Mouse (Mus musculus) liver, embryonic 16.5 days (tissue): ENCODE measurements around the gene Dph2. TPM values are rescaled to one million over a fixed set of nuclear protein-coding genes. Genes with fewer than 3 reads are reported as not detected.

Experiments used
- ATAC-seq: fragments of 200-750 bp; cut with Nextera tagmentation; 2 replicates; pipeline ENCODE4 v1.8.0; 2017; ENCODE audit warnings: low read depth, mild to moderate bottlenecking, moderate number of reproducible peaks, moderate library complexity
- H3K27ac ChIP-seq: fragments of 300-500 bp; sonication (generic); 2 replicates; pipeline ENCODE4 v1.5.1; 2014; ENCODE audit warnings: mild to moderate bottlenecking, low read length
- H3K27me3 ChIP-seq: fragments of 300-500 bp; sonication (generic); 2 replicates; pipeline ENCODE4 v1.6.1; 2014; ENCODE audit warnings: low read depth, low read length, mixed read lengths; ENCODE audit not compliant: control insufficient read depth, insufficient read depth
- H3K36me3 ChIP-seq: fragments of 300-500 bp; sonication (generic); 2 replicates; pipeline ENCODE4 v1.6.1; 2014; ENCODE audit warnings: mild to moderate bottlenecking; ENCODE audit not compliant: control insufficient read depth, insufficient read depth
- H3K4me1 ChIP-seq: fragments of 300-500 bp; sonication (generic); 2 replicates; pipeline ENCODE4 v1.6.1; 2014; ENCODE audit warnings: low read depth, low read length, mixed read lengths; ENCODE audit not compliant: control insufficient read depth
- H3K4me2 ChIP-seq: fragments of 300-500 bp; sonication (generic); 2 replicates; pipeline ENCODE4 v1.6.1; 2014; ENCODE audit warnings: low read depth, low read length, mixed read lengths
- H3K4me3 ChIP-seq: fragments of 300-500 bp; sonication (generic); 2 replicates; pipeline ENCODE4 v1.5.1; 2014; ENCODE audit warnings: low read depth, mild to moderate bottlenecking, low read length
- H3K9ac ChIP-seq: fragments of 300-500 bp; sonication (generic); 2 replicates; pipeline ENCODE4 v1.6.1; 2014; ENCODE audit warnings: low read depth, low read length
- H3K9me3 ChIP-seq: fragments of 300-500 bp; sonication (generic); replicated peaks from 2 replicates; pipeline ENCODE4 v1.6.1; 2016; ENCODE audit warnings: low read length; ENCODE audit not compliant: control insufficient read depth
- WGBS: fragments of 180-500 bp; shearing (Covaris S2); extraction: QIAGEN DNeasy Blood & Tissue Kit; methylation state at CpG from one replicate; pipeline ENCODE4 v1.1.7; 2014; ENCODE audit not compliant: insufficient replicate concordance; 5-methylcytosine and 5-hydroxymethylcytosine counted together
- polyA plus RNA-seq: library from polyadenylated mRNA; unstranded; fragments of >200 nt; fragmentation: Nextera tagmentation; extraction: Ambion mirVana; gene quantifications from 2 replicates; pipeline ENCODE4 v1.2.1, GENCODE M21; 2015

The Dph2 gene
- polyA plus RNA-seq, 1 experiment from 2014 or later, result 5.8 TPM

- H3K4me3 ChIP-seq, result no peak overlapping the region
- no peak overlapping the region for H3K4me2 ChIP-seq
These were observed 33.1 kb upstream of the Dph2 start for GRCm38 (mm10) chr4:117924916-117925315.

GRCm38 (mm10) chr4:117923450-117923849 lies 31.6 kb upstream of the Dph2 start:
- Histone ChIP-seq H3K4me2 (no peak overlapping the region), H3K9me3 (no peaks in the 10 kb centered on the region), H3K4me1 (peaks cover 20% of the 10 kb centered on the region), H3K9ac (no peak overlapping the region), H3K27me3 (peaks cover 60% of the 10 kb centered on the region), H3K36me3 (no peaks in the 10 kb centered on the region), H3K27ac (no peak overlapping the region), H3K4me3 (no peak overlapping the region)
- ATAC-seq, result no peak
- WGBS, result 67% methylated on average over 2 of the region's 2 CpGs

More at GRCm38 (mm10) chr4:117924916-117925315, 33.1 kb upstream of the Dph2 start:
- Histone ChIP-seq H3K36me3 (no peaks in the 10 kb centered on the region), H3K9ac (no peak overlapping the region), H3K4me1 (peaks cover 34% of the 10 kb centered on the region), H3K27ac (no peak overlapping the region), H3K27me3 (peaks cover 73% of the 10 kb centered on the region), H3K9me3 (no peaks in the 10 kb centered on the region)
- 41% methylated on average over 5 of the region's 6 CpGs for WGBS
- ATAC-seq, result no peak

- Histone ChIP-seq H3K9ac (no peak overlapping the region), H3K27ac (no peak overlapping the region), H3K36me3 (no peaks in the 10 kb centered on the region), H3K27me3 (peaks cover 39% of the 10 kb centered on the region), H3K4me1 (peaks cover 11% of the 10 kb centered on the region), H3K4me2 (no peak overlapping the region), H3K4me3 (no peak overlapping the region), H3K9me3 (no peaks in the 10 kb centered on the region)
- ATAC-seq, result no peak
- WGBS, result 67% methylated on average over 2 of the region's 2 CpGs
These were observed 29.5 kb upstream of the Dph2 start for GRCm38 (mm10) chr4:117921358-117921757.

- no peaks in the 10 kb centered on the region for H3K9me3 ChIP-seq
- H3K9ac ChIP-seq, result no peak overlapping the region
- ATAC-seq, result no peak
- H3K4me2 ChIP-seq, result no peak overlapping the region
- H3K27ac ChIP-seq, result no peak overlapping the region
- WGBS, result 40% methylated on average over 5 of the region's 5 CpGs
- H3K36me3 ChIP-seq, result no peaks in the 10 kb centered on the region
- H3K27me3 ChIP-seq, result peaks cover 15% of the 10 kb centered on the region
- no peak overlapping the region for H3K4me3 ChIP-seq
- peaks cover 22% of the 10 kb centered on the region for H3K4me1 ChIP-seq
These were observed 26.9 kb upstream of the Dph2 start for GRCm38 (mm10) chr4:117918762-117919161.

- ATAC-seq, result no peak
- no peak overlapping the region for H3K4me2 ChIP-seq
- H3K27me3 ChIP-seq, result peaks cover 10% of the 10 kb centered on the region
- WGBS, result 56% methylated on average over 3 of the region's 3 CpGs
- no peak overlapping the region for H3K4me3 ChIP-seq
- H3K9ac ChIP-seq, result no peak overlapping the region
- H3K36me3 ChIP-seq, result no peaks in the 10 kb centered on the region
- H3K4me1 ChIP-seq, result peaks cover 27% of the 10 kb centered on the region
- H3K9me3 ChIP-seq, result no peaks in the 10 kb centered on the region
- H3K27ac ChIP-seq, result no peak overlapping the region
These were observed 26.4 kb upstream of the Dph2 start for GRCm38 (mm10) chr4:117918261-117918660.

- ATAC-seq, result no peak
- Histone ChIP-seq H3K4me2 (no peak overlapping the region), H3K4me3 (no peak overlapping the region), H3K4me1 (peaks cover 28% of the 10 kb centered on the region), H3K9me3 (no peaks in the 10 kb centered on the region), H3K9ac (no peak overlapping the region), H3K36me3 (no peaks in the 10 kb centered on the region), H3K27ac (no peak overlapping the region), H3K27me3 (peaks cover 6% of the 10 kb centered on the region)
- 79% methylated on average over 4 of the region's 4 CpGs for WGBS
These were observed 26.0 kb upstream of the Dph2 start for GRCm38 (mm10) chr4:117917847-117918246.

GRCm38 (mm10) chr4:117917402-117917801 lies 25.6 kb upstream of the Dph2 start:
- peaks cover 28% of the 10 kb centered on the region for H3K4me1 ChIP-seq
- H3K4me2 ChIP-seq, result no peak overlapping the region
- H3K27me3 ChIP-seq, result peaks cover 4% of the 10 kb centered on the region; the same call in 1 of the 2 replicates
- ATAC-seq, result no peak
- no peak overlapping the region for H3K4me3 ChIP-seq
- 58% methylated on average over 4 of the region's 4 CpGs for WGBS
- H3K9ac ChIP-seq, result no peak overlapping the region
- no peaks in the 10 kb centered on the region for H3K9me3 ChIP-seq
- H3K36me3 ChIP-seq, result no peaks in the 10 kb centered on the region
- no peak overlapping the region for H3K27ac ChIP-seq

- Histone ChIP-seq H3K27ac (no peak overlapping the region), H3K4me1 (peaks cover 28% of the 10 kb centered on the region), H3K27me3 (no peaks in the 10 kb centered on the region), H3K36me3 (peaks cover 4% of the 10 kb centered on the region), H3K9me3 (no peaks in the 10 kb centered on the region), H3K9ac (no peak overlapping the region), H3K4me2 (peak overlapping the region; percentile 94), H3K4me3 (no peak overlapping the region)
- ATAC-seq, result no peak
- WGBS, result 35% methylated on average over 5 of the region's 5 CpGs
These were observed 24.6 kb upstream of the Dph2 start for GRCm38 (mm10) chr4:117916386-117916785.

GRCm38 (mm10) chr4:117915489-117916105 lies 23.8 kb upstream of the Dph2 start:
- Histone ChIP-seq H3K4me2 (peak overlapping the region; percentile 94), H3K9me3 (no peaks in the 10 kb centered on the region), H3K4me3 (peak overlapping the region; percentile 87), H3K27ac (peak overlapping the region; percentile 82), H3K27me3 (no peaks in the 10 kb centered on the region), H3K4me1 (peaks cover 28% of the 10 kb centered on the region), H3K36me3 (peaks cover 10% of the 10 kb centered on the region), H3K9ac (peak overlapping the region; percentile 91)
- WGBS, result under 1% methylated on average over 19 of the region's 19 CpGs
- ATAC-seq, result no peak
